Mouse (Mus musculus): Measurements from ENCODE around the gene Rad51b. TPM values are rescaled to one million over a fixed set of nuclear protein-coding genes. Genes with fewer than 3 reads are reported as not detected.

Gene Rad51b
- polyA plus RNA-seq, 1 experiment from 2014 or later: 6.4 TPM

GRCm38 (mm10) chr12:79488590-79489242 is 191.6 kb downstream of the Rad51b start:
- Histone ChIP-seq H3K27ac (replicated peaks) (no peak overlapping the region), H3K4me1 (peaks cover 15% of the 10 kb centered on the region; the same call in 1 of the 2 replicates), H3K27me3 (replicated peaks; ENCODE audit: low read depth, poor library complexity, severe bottlenecking) (no peaks in the 10 kb centered on the region), H3K36me3 (replicated peaks) (no peaks in the 10 kb centered on the region), H3K9me3 (no peaks in the 10 kb centered on the region), H3K4me3 (no peak overlapping the region)
- WGBS: 89% methylated on average over 17 of the region's 17 CpGs
- no peak for DNase-seq (ENCODE audit: low spot score)

DNA sequence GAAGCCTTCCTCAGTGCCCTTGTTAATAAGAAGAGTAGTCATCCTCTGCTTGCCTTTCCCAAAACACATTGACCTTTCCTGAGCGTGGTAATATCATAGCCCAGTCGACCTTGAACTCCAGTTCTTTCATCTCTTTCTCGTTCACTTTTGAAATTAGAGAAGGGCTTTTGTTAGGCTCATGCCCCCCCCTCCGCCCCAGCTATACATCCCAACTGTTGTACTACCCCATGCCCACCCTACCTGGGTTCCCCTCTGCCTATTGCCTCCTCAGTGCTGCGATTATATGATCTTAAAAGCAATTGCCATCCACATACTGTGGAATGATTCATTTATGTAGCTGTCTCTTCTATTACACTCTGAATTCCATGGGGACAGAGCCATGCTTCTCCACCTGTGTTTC is 193.5 kb downstream of the Rad51b start:
- no peak overlapping the region for H3K4me3 ChIP-seq
- no peak overlapping the region for H3K27ac ChIP-seq (replicated peaks)
- H3K27me3 ChIP-seq (replicated peaks; ENCODE audit: low read depth, poor library complexity, severe bottlenecking): no peaks in the 10 kb centered on the region
- H3K4me1 ChIP-seq: peaks cover 15% of the 10 kb centered on the region; the same call in 1 of the 2 replicates
- WGBS: 74% methylated on average over 5 of the region's 5 CpGs
- H3K36me3 ChIP-seq (replicated peaks): no peaks in the 10 kb centered on the region
- no peak for DNase-seq (ENCODE audit: low spot score)
- no peaks in the 10 kb centered on the region for H3K9me3 ChIP-seq

DNA sequence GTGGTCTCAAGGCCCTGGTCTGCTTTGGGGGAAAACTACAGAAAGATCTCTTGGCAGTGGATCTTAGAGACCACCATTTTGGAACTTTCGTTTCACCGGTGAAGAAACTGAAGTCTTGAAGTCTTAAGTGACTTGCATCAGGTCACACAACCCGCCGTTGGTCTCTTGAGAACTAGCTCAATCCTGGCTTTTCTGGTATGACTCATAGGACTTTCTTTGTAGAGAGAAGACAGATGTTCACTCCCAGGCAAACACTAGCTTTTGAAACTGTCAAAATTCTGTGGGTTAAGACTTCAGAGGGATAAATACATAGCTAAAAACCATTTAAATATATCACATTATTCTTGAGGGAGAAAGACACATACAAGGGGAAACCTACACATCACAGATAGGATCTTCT is 195.1 kb downstream of the Rad51b start:
- H3K36me3 ChIP-seq (replicated peaks): no peaks in the 10 kb centered on the region
- no peaks in the 10 kb centered on the region for H3K9me3 ChIP-seq
- H3K4me1 ChIP-seq: peaks cover 15% of the 10 kb centered on the region; the same call in 1 of the 2 replicates
- no peaks in the 10 kb centered on the region for H3K27me3 ChIP-seq (replicated peaks; ENCODE audit: low read depth, poor library complexity, severe bottlenecking)
- DNase-seq (ENCODE audit: low spot score): no peak
- 94% methylated on average over 4 of the region's 4 CpGs for WGBS
- no peak overlapping the region for H3K27ac ChIP-seq (replicated peaks)
- no peak overlapping the region for H3K4me3 ChIP-seq

DNA sequence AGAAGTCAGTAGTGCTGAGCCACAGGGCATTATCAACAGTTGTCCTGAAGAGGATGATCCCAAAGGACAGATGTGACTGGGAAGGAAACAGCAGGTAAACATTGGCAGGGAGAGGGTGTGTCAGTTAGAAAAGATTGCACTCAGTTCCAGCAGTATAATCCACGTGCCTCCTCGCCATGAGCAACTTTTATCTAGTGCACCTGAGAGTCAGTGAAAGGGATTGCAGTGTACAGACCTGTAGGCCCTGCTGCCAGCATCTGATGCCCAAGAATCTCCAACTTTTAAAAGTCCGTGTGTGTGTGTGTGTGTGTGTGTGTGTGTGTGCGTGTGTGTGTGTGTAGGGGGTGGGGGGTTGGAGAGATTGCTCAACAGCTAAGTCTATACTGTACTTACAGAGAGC is 195.5 kb downstream of the Rad51b start:
- Histone ChIP-seq H3K27me3 (replicated peaks; ENCODE audit: low read depth, poor library complexity, severe bottlenecking) (no peaks in the 10 kb centered on the region), H3K27ac (replicated peaks) (no peak overlapping the region), H3K4me1 (peaks cover 15% of the 10 kb centered on the region; the same call in 1 of the 2 replicates), H3K4me3 (no peak overlapping the region), H3K36me3 (replicated peaks) (no peaks in the 10 kb centered on the region), H3K9me3 (no peaks in the 10 kb centered on the region)
- WGBS: 84% methylated on average over 4 of the region's 4 CpGs
- DNase-seq (ENCODE audit: low spot score): no peak

- Histone ChIP-seq H3K4me1 (peaks cover 15% of the 10 kb centered on the region; the same call in 1 of the 2 replicates), H3K27me3 (replicated peaks; ENCODE audit: low read depth, poor library complexity, severe bottlenecking) (no peaks in the 10 kb centered on the region), H3K27ac (replicated peaks) (no peak overlapping the region), H3K9me3 (no peaks in the 10 kb centered on the region), H3K36me3 (replicated peaks) (no peaks in the 10 kb centered on the region), H3K4me3 (no peak overlapping the region)
- WGBS: 67% methylated on average over 2 of the region's 2 CpGs
- no peak for DNase-seq (ENCODE audit: low spot score)
These were observed 196.4 kb downstream of the Rad51b start for GRCm38 (mm10) chr12:79493481-79493880.

GRCm38 (mm10) chr12:79498326-79498725 is 201.2 kb downstream of the Rad51b start:
- H3K27ac ChIP-seq (replicated peaks): no peak overlapping the region
- WGBS: 87% methylated on average over 1 of the region's 1 CpGs
- no peak for DNase-seq (ENCODE audit: low spot score)

DNA sequence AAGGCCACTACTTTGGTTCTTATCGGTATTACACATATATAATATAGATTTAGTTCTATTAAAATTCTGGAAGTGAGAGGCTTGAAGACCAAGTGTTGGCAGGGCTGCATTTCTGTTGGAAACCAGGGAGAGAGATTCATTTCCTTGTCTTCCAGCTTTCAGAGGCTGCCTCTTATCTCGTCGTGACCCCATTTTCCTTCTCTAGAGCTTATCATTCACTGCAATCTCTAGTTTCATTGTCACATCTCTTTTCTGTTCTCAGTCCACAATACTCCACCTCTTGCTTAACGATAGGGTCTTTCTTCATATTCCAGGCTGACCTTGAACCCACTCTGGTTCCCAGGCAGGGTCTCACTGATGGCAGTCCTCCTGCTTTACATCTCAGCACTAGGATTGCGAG is 202.7 kb downstream of the Rad51b start:
- Histone ChIP-seq H3K9me3 (peaks cover 3% of the 10 kb centered on the region; the same call in 1 of the 2 replicates), H3K27ac (replicated peaks) (no peak overlapping the region; the same call in 1 of the 2 replicates), H3K4me3 (no peak overlapping the region), H3K36me3 (replicated peaks) (no peaks in the 10 kb centered on the region), H3K4me1 (peaks cover 13% of the 10 kb centered on the region), H3K27me3 (replicated peaks; ENCODE audit: low read depth, poor library complexity, severe bottlenecking) (no peaks in the 10 kb centered on the region)
- no peak for DNase-seq (ENCODE audit: low spot score)
- 92% methylated on average over 5 of the region's 5 CpGs for WGBS

More at GRCm38 (mm10) chr12:79498326-79498725, 201.2 kb downstream of the Rad51b start:
- Histone ChIP-seq H3K4me1 (0 out of 2 replicates have a peak, but pooled peaks cover 2% of the 10 kb centered on the region), H3K27me3 (replicated peaks; ENCODE audit: low read depth, poor library complexity, severe bottlenecking) (no peaks in the 10 kb centered on the region), H3K4me3 (no peak overlapping the region), H3K9me3 (peaks cover 3% of the 10 kb centered on the region; the same call in 1 of the 2 replicates), H3K36me3 (replicated peaks) (no peaks in the 10 kb centered on the region)

- peaks cover 22% of the 10 kb centered on the region for H3K4me1 ChIP-seq
- H3K36me3 ChIP-seq (replicated peaks): no peaks in the 10 kb centered on the region
- no peak overlapping the region for H3K4me3 ChIP-seq
- WGBS: 75% methylated on average over 3 of the region's 3 CpGs
- peaks cover 3% of the 10 kb centered on the region; the same call in 1 of the 2 replicates for H3K9me3 ChIP-seq
- DNase-seq (ENCODE audit: low spot score): no peak
- H3K27ac ChIP-seq (replicated peaks): no peak overlapping the region
- H3K27me3 ChIP-seq (replicated peaks; ENCODE audit: low read depth, poor library complexity, severe bottlenecking): no peaks in the 10 kb centered on the region
These were observed 204.8 kb downstream of the Rad51b start for GRCm38 (mm10) chr12:79501877-79502276.

GRCm38 (mm10) chr12:79502862-79503581 is 205.9 kb downstream of the Rad51b start:
- no peak overlapping the region for H3K27ac ChIP-seq (replicated peaks)
- no peaks in the 10 kb centered on the region for H3K27me3 ChIP-seq (replicated peaks; ENCODE audit: low read depth, poor library complexity, severe bottlenecking)
- H3K36me3 ChIP-seq (replicated peaks): no peaks in the 10 kb centered on the region
- WGBS: 89% methylated on average over 11 of the region's 11 CpGs
- peaks cover 3% of the 10 kb centered on the region; the same call in 1 of the 2 replicates for H3K9me3 ChIP-seq
- peaks cover 31% of the 10 kb centered on the region for H3K4me1 ChIP-seq
- no peak overlapping the region for H3K4me3 ChIP-seq
- no peak for DNase-seq (ENCODE audit: low spot score)

DNA sequence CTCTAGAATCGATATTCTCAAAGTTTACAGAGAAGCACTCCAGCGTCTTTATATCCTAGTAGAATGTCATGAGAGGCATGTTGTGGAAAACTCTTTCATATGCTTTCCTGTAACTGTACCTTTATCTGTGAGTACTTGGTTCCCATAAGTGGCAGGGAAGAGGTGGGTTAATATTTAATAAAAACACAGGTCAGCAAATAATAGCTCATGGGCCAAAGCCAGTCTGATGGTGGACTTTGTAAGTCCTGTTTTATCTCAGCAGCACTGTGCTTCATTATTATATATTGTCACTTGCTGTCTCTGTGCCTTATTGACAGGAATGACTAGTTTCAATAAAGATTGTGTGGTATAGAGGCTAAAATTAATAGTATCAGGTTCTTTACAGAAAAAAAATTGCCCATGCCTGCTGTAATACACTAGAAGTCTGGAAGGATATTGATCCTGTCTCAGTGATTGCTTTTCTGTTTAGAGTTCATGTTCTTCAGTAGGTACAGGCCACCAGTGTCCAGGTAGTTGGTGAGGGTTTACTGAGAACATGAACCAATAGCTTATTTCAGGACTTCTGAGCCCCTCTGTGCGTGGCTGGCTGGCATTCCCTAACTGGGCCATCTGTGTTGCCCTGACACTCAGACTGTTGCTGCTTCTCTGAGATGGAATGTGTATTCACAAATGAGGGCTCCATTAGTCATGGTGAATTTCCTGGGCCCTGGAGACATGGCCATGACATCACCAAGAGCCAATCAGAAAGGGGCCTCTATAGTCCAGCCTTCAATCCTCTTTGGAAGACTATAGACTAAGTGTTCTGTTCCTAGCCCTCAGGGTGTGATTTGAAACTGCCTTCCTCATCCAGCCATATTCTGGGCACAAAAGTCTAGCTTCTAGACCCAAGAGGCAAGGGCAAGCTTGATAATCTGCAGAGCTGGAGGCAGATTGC is 206.8 kb downstream of the Rad51b start:
- Histone ChIP-seq H3K27me3 (replicated peaks; ENCODE audit: low read depth, poor library complexity, severe bottlenecking) (no peaks in the 10 kb centered on the region), H3K36me3 (replicated peaks) (no peaks in the 10 kb centered on the region), H3K4me3 (no peak overlapping the region), H3K27ac (replicated peaks) (peak overlapping the region; percentile 24; the same call in 1 of the 2 replicates), H3K4me1 (peaks cover 31% of the 10 kb centered on the region), H3K9me3 (peaks cover 3% of the 10 kb centered on the region; the same call in 1 of the 2 replicates)
- peak; percentile 54 for DNase-seq (ENCODE audit: low spot score)
- 68% methylated on average over 3 of the region's 3 CpGs for WGBS

DNA sequence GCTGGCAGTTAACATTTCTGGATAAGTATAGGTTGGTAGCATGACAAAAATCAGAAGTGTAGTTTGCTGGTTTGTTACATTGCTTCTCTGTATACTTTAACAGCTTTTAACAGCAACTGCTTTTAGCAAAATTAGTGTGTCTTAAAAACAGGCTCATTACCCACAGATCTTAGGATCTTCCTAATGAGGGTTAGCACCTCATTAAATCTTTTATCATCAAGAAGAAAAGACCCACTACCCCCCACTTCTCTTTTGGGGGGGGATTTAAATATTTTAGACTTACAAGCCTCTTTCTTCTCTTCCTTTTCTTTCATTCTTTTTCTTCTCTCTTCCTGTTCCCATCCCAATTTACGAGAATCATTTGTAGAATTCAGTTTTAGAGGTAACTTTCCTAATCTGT is 207.6 kb downstream of the Rad51b start:
- no peaks in the 10 kb centered on the region for H3K27me3 ChIP-seq (replicated peaks; ENCODE audit: low read depth, poor library complexity, severe bottlenecking)
- H3K27ac ChIP-seq (replicated peaks): peak overlapping the region; percentile 20; the same call in 1 of the 2 replicates
- peaks cover 3% of the 10 kb centered on the region; the same call in 1 of the 2 replicates for H3K9me3 ChIP-seq
- 73% methylated on average over 1 of the region's 1 CpGs for WGBS
- H3K4me3 ChIP-seq: no peak overlapping the region
- DNase-seq (ENCODE audit: low spot score): no peak
- peaks cover 31% of the 10 kb centered on the region for H3K4me1 ChIP-seq
- no peaks in the 10 kb centered on the region for H3K36me3 ChIP-seq (replicated peaks)

GRCm38 (mm10) chr12:79506421-79506820 is 209.3 kb downstream of the Rad51b start:
- Histone ChIP-seq H3K4me3 (no peak overlapping the region), H3K27ac (replicated peaks) (peak overlapping the region; percentile 12; the same call in 1 of the 2 replicates), H3K9me3 (no peaks in the 10 kb centered on the region), H3K36me3 (replicated peaks) (no peaks in the 10 kb centered on the region), H3K27me3 (replicated peaks; ENCODE audit: low read depth, poor library complexity, severe bottlenecking) (no peaks in the 10 kb centered on the region), H3K4me1 (peaks cover 36% of the 10 kb centered on the region)
- DNase-seq (ENCODE audit: low spot score): no peak
- WGBS: 85% methylated on average over 4 of the region's 4 CpGs

Data from embryonic facial prominence, embryonic 10.5 days (tissue).